Mouse (Mus musculus): ENCODE results near the gene Msh5. TPM values are rescaled to one million over a fixed set of nuclear protein-coding genes. Genes with fewer than 3 reads are reported as not detected.
"Not testable (repeated sequence)": the region's sequence is repeated elsewhere in the genome, so short reads cannot be mapped to it uniquely, and the experiment has no call there.

Gene Msh5
- polyA plus RNA-seq, 1 experiment from 2014 or later: 4.5 TPM

DNA sequence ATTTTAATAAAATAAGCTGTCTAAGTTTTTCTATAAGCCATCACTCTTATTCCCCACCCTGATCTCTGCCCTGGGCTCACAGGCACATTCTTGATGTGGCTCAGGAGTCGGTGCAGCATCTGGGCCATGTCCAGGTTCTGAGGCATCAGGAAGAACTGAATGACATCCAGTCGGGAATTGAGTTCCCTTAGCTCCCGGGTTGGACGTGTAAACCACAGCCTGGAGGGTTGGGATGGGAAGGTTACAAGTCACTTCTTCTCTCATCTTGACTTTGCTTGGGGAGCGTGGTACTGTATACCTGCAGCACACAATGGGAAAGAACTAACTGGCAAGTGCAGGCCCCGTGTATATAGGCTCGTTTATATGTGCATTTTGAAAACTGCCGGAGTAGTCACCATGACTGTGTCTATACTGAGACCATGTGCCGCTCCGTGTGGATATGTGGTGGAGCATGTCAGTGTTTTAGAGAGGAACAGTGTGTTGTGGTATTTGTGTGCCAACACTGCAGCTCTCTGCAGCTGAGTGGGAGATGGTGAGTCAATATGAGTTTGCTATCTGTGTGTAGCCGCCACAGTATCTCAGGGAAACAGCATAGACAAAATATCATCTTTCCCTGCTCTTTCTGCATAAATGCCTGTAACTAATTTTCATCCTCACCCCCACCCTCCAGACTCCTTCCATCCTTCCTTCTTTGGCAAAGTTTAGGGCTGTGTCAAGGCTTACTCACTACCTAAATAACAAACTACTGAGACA, 7.2 kb downstream of the Msh5 start:
- H3K4me3 ChIP-seq: no peak overlapping the region
- H3K4me1 ChIP-seq: no peaks in the 10 kb centered on the region
- no peak overlapping the region for H3K9ac ChIP-seq
- ATAC-seq: no peak
- no peaks in the 10 kb centered on the region for H3K36me3 ChIP-seq (ENCODE audit: poor library complexity, severe bottlenecking)
- no peak overlapping the region for H3K27ac ChIP-seq
- H3K9me3 ChIP-seq (replicated peaks): no peaks in the 10 kb centered on the region
- no peaks in the 10 kb centered on the region for H3K27me3 ChIP-seq
- no peak overlapping the region for H3K4me2 ChIP-seq
- WGBS: 87% methylated on average over 11 of the region's 11 CpGs

DNA sequence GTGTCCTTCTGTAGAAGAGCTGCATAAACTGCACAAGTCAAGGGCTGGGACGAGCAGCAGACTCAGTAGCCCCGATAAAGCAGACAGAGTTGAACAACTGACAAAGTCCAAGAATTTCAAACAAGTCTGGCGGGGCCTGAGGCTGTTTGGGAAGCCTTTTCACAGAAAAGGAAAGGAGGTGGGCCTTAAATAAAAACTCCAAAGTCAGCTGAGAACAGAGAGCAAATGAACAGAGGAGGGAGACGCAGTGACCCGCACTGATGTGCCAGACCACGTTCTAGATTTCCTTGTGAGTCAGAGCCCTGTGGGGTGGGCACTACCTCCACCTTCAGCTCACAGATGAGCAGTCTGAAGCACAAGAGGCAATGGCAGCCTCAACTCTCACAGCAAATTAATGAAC, 11.6 kb downstream of the Msh5 start:
- Histone ChIP-seq H3K27ac (no peak overlapping the region), H3K4me2 (no peak overlapping the region), H3K4me3 (no peak overlapping the region), H3K4me1 (peaks cover 2% of the 10 kb centered on the region), H3K27me3 (no peaks in the 10 kb centered on the region), H3K9me3 (replicated peaks) (no peaks in the 10 kb centered on the region), H3K36me3 (ENCODE audit: poor library complexity, severe bottlenecking) (no peaks in the 10 kb centered on the region), H3K9ac (no peak overlapping the region)
- ATAC-seq: no peak
- WGBS: 79% methylated on average over 6 of the region's 6 CpGs

GRCm38 (mm10) chr17:35033703-35034102, 12.8 kb downstream of the Msh5 start:
- H3K4me3 ChIP-seq; H3K9ac ChIP-seq; H3K27ac ChIP-seq; H3K27me3 ChIP-seq; H3K4me1 ChIP-seq; H3K9me3 ChIP-seq (replicated peaks); ATAC-seq; H3K36me3 ChIP-seq (ENCODE audit: poor library complexity, severe bottlenecking); H3K4me2 ChIP-seq: not testable (repeated sequence)
- WGBS: 59% methylated on average over 1 of the region's 1 CpGs

GRCm38 (mm10) chr17:35032323-35032870, 14.1 kb downstream of the Msh5 start:
- 82% methylated on average over 8 of the region's 8 CpGs for WGBS
- Histone ChIP-seq H3K4me2 (no peak overlapping the region), H3K36me3 (ENCODE audit: poor library complexity, severe bottlenecking) (no peaks in the 10 kb centered on the region), H3K27me3 (0 out of 2 replicates have a peak, but pooled peaks cover 4% of the 10 kb centered on the region), H3K4me1 (peaks cover 22% of the 10 kb centered on the region), H3K27ac (no peak overlapping the region), H3K4me3 (no peak overlapping the region), H3K9ac (no peak overlapping the region), H3K9me3 (replicated peaks) (no peaks in the 10 kb centered on the region)
- no peak for ATAC-seq

- Histone ChIP-seq H3K27ac (no peak overlapping the region), H3K9ac (no peak overlapping the region), H3K4me3 (no peak overlapping the region), H3K27me3 (0 out of 2 replicates have a peak, but pooled peaks cover 4% of the 10 kb centered on the region), H3K4me2 (no peak overlapping the region), H3K4me1 (peaks cover 25% of the 10 kb centered on the region), H3K9me3 (replicated peaks) (no peaks in the 10 kb centered on the region), H3K36me3 (ENCODE audit: poor library complexity, severe bottlenecking) (no peaks in the 10 kb centered on the region)
- no peak for ATAC-seq
- 75% methylated on average over 6 of the region's 7 CpGs for WGBS
Measured at GRCm38 (mm10) chr17:35031880-35032279, 14.7 kb downstream of the Msh5 start.

GRCm38 (mm10) chr17:35031272-35031671, 15.3 kb downstream of the Msh5 start:
- Histone ChIP-seq H3K27me3 (0 out of 2 replicates have a peak, but pooled peaks cover 4% of the 10 kb centered on the region), H3K27ac (no peak overlapping the region), H3K9ac (no peak overlapping the region), H3K4me2 (no peak overlapping the region), H3K4me3 (no peak overlapping the region), H3K9me3 (replicated peaks) (no peaks in the 10 kb centered on the region), H3K4me1 (peaks cover 30% of the 10 kb centered on the region), H3K36me3 (ENCODE audit: poor library complexity, severe bottlenecking) (no peaks in the 10 kb centered on the region)
- 91% methylated on average over 11 of the region's 11 CpGs for WGBS
- ATAC-seq: no peak

DNA sequence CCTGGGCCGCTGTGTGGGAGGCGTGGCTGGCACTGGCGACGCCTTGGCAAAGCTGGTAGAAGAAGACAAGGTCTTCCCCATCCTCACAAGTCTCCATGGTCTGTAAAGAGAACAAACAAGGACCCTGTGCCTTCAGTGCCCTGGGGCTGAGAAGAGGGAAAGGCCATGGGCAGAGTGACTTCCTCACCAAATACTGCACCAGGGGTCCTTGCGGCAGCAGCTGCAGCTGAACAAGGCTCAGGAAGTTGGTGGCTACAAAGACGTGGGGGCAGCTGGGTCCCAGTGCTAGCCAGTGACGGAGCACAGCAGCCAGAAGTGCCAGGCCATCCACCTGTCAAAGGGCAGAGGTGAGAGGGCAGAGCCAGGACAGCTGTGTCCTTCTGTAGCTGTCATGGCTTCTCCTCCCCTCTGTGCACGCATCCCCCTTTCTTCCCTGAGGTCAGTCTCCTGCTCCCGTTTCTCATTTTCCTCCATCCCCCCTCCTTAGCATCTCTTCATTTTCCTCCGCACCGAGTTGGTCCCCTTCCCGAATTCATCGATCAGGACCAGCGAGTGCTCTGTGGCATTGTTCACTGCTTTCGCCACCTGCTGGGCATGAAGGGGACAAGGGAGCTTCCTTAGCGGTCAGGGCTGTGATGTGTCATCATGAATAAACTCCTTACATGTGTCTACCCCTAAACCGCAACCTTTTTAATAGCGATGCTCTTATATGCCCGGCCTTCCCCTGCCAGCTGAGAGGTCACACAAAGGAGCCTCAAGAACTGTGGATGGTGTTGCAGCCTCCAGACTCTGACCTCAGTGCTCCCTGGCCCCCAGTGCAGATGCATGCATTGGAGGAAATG, 16.6 kb downstream of the Msh5 start:
- H3K4me3 ChIP-seq: no peak overlapping the region

DNA sequence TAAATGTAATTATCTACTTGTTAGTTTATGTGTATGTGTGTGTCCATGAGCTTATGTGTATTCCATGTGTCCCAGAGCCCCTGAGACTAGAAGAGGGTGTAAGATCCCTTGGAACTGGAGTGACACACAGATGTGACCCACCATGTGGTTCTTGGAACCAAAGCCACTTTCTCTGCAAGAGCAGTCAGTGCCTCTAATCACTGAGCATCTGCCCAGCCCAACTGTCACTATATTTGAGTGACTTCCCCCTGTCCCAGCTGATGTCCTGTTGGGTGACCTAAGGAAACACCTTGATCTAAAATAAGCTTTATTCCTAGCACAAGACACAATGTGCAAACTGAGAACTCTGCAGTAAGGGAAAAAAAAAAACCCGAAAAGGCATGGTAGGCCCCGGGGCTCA, 18.2 kb downstream of the Msh5 start:
- H3K9me3 ChIP-seq (replicated peaks): no peaks in the 10 kb centered on the region
- peak overlapping the region; percentile 82; the same call in 1 of the 2 replicates for H3K27ac ChIP-seq
- ATAC-seq: no peak

More for the DNA sequence above, 16.6 kb downstream of the Msh5 start:
- 33% methylated on average over 19 of the region's 19 CpGs for WGBS
- 0 out of 2 replicates have a peak, but pooled peaks cover 4% of the 10 kb centered on the region for H3K27me3 ChIP-seq
- peak overlapping the region; percentile 35 for H3K9ac ChIP-seq
- peak overlapping the region; percentile 27; the same call in 1 of the 2 replicates for H3K4me2 ChIP-seq
- no peaks in the 10 kb centered on the region for H3K9me3 ChIP-seq (replicated peaks)
- H3K27ac ChIP-seq: no peak overlapping the region
- H3K36me3 ChIP-seq (ENCODE audit: poor library complexity, severe bottlenecking): no peaks in the 10 kb centered on the region
- peaks cover 36% of the 10 kb centered on the region for H3K4me1 ChIP-seq
- no peak for ATAC-seq

GRCm38 (mm10) chr17:35027277-35028068, 19.1 kb downstream of the Msh5 start, which contains the start of gene Sapcd1:
Gene Sapcd1 (minus strand): TSS chr17:35028016.
- Histone ChIP-seq H3K4me1 (peaks cover 36% of the 10 kb centered on the region), H3K9ac (peak within 1 kb of the TSS; percentile 52), H3K27ac (peak within 1 kb of the TSS; percentile 82), H3K36me3 (ENCODE audit: poor library complexity, severe bottlenecking) (no peaks in the 10 kb centered on the region), H3K4me2 (peak within 1 kb of the TSS; percentile 43), H3K4me3 (peak within 1 kb of the TSS; percentile 17), H3K27me3 (0 out of 2 replicates have a peak, but pooled peaks cover 4% of the 10 kb centered on the region), H3K9me3 (replicated peaks) (no peaks in the 10 kb centered on the region)
- 24% methylated on average over 13 of the region's 13 CpGs for WGBS
- peak; percentile 89 for ATAC-seq

More for the DNA sequence above, 18.2 kb downstream of the Msh5 start:
- Histone ChIP-seq H3K9ac (0 out of 2 replicates have a peak overlapping the region, but pooled peaks have one; percentile 37), H3K27me3 (0 out of 2 replicates have a peak, but pooled peaks cover 4% of the 10 kb centered on the region), H3K36me3 (ENCODE audit: poor library complexity, severe bottlenecking) (no peaks in the 10 kb centered on the region), H3K4me3 (no peak overlapping the region), H3K4me2 (no peak overlapping the region), H3K4me1 (peaks cover 36% of the 10 kb centered on the region)
- 82% methylated on average over 2 of the region's 2 CpGs for WGBS

- 0 out of 2 replicates have a peak, but pooled peaks cover 4% of the 10 kb centered on the region for H3K27me3 ChIP-seq
- ATAC-seq: no peak
- H3K4me1 ChIP-seq: peaks cover 41% of the 10 kb centered on the region
- no peak overlapping the region for H3K4me3 ChIP-seq
- WGBS: 80% methylated on average over 5 of the region's 5 CpGs
- H3K9me3 ChIP-seq (replicated peaks): no peaks in the 10 kb centered on the region
- H3K4me2 ChIP-seq: no peak overlapping the region; the same call in 1 of the 2 replicates
- no peak overlapping the region for H3K9ac ChIP-seq
- H3K27ac ChIP-seq: peak overlapping the region; percentile 40; the same call in 1 of the 2 replicates
- H3K36me3 ChIP-seq (ENCODE audit: poor library complexity, severe bottlenecking): no peaks in the 10 kb centered on the region
Measured at GRCm38 (mm10) chr17:35026206-35026605, 20.3 kb downstream of the Msh5 start.
